Mouse (Mus musculus) mouse embryonic stem cell (cell line): ENCODE data around the gene Cmas.

Experiments used
- in situ Hi-C, 2 experiments: fragments of 300-500 bp; cut with MboI; formaldehyde crosslinking; loops; 1 replicate in 1 of 2; 3 replicates in 1 of 2; pipeline ENCODE4 v1.14.3; 2019 to 2020; ENCODE audit warnings: low sequenced_read_pairs in 2 of 2, low pct_unique_long_range_greater_than_20kb in 1 of 2, mixed read lengths in 1 of 2; ENCODE audit not compliant: unreplicated experiment in 1 of 2

Cmas gene

DNA sequence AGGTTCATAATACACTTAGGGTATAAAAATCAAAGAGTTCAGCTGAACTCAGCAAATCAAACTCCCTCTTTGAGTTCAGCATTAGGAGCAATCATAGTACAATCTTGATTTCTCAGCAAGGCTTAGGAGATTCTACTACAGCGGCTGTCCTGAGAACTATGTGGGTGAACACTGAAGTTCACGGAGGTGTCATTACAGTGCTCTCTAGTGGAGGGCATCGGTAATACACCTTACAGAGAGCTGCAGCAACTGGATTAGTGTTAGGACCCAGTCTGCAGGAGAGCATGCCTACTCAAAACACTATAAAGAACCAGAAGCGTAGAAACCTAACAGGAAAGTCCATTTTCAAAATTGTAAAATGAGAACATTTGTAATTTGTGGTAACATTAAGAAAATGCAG, 28.9 kb downstream of the Cmas start:
- in situ Hi-C loops, result no loop called here

DNA sequence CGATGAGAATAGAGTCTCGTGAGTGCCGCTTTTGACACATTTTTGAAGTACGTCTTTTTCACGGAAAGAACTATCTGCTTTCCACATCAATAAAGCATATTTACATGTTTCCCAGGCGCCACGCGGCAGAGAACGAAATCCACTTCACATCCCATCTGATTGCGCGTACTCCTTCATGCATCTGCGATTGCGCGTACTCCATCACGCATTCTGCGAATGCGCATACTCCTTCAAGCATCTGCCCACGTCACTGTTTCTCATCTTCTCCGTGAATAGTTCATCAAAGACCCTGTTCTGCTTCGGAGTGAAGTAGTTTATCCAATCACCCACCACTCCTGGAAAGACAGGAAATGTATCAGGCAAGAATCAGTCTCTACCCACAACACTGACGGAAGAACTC, 29.6 kb downstream of the Cmas start:
- in situ Hi-C loops, result no loop called here

DNA sequence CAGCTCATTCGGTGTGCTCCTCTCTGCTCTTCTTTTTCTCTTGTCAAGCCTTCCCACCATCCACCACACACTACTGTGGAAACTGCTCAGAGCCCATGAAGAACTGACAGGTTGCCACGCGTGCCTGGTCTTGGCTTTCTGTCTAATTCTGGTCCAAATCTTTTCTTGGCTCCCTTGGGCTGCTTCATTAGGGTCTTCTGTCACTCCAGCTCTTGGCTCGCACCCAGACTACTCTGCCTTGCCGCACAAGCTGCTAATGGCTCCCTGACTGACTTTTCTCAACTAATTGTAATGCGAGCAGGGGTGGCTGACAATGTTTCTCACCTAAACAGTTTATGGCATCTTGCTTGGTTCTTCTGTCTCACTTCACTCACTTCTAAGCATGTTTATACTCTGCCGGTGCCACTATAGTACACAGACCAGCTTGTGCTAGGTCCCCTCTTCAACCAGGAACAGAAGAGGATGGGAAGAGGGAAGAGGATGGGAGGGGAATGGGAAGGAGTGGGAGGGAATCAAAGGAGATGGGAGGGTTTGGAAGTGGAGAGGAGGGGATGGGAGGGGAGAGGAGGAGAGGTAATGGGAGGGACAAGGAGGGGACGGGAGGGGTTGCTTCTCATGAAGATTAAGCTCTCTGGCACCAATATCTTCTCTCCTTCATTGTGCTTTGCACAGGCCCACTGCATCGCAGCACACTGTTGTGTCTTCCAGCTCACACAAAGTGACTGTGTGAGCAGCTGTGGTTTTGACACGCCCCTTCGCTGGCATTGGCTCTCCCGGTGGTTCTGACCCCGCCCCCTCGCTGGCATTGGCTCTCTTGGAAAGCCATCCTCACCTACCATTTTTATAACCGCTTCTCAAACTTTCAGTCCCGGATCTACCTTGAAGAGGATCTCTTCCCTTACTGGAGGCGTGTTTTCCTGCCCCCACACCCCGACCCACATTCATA, 31.8 kb downstream of the Cmas start:
- in situ Hi-C loops, result no loop called here

DNA sequence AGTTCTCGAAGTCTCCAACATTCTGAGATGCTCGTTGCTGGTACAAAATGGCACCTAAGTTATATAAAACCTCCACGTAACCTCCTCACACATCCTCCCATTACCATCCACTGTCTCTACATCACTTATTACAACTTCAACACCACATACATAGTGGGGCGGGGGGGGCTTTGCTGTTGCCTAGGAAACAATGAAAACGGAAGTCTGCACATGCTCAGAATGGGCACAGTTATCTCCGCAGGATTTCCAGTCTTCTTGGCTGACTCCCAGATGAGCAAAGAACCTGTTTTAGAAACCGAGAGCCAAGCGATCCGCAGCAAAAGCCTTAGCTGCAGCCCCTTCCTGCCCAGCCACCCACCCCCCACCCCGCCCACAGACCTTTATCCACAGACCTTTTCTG, 33.2 kb downstream of the Cmas start:
- in situ Hi-C loops, result no loop called here

DNA sequence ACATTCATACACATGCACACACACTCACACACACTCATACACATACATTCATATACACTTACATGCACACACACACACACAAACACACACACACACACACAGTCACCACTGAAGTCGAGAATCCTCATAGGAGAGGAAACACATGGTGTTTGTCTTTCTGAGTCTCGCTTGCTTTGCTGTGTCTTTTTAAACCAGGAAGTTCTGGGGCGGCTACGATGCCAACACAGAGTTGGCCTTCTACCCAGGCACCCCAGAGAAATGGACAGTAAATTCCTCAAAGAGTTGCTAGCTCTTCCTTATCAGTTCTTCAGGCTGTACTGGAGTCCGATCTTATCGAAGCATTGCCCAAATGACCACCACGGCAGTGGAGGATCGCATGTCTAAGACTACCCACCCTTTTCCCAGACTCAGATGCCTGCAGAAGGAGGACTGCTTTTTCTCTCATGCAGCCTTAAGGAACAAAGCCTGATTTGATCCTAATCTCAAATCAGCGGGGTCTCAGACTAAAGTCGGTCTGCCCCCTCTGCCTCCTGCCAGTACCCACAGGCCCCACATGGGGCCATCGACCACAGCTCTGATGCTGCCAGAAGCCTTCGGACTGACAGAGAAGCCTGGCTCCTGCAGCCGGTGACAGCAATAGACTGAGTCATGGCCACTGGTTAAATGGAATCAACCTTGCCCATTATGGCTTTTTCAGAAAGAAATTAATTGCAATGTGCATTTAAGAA, 35.9 kb downstream of the Cmas start:
- in situ Hi-C loops, result no loop called here

DNA sequence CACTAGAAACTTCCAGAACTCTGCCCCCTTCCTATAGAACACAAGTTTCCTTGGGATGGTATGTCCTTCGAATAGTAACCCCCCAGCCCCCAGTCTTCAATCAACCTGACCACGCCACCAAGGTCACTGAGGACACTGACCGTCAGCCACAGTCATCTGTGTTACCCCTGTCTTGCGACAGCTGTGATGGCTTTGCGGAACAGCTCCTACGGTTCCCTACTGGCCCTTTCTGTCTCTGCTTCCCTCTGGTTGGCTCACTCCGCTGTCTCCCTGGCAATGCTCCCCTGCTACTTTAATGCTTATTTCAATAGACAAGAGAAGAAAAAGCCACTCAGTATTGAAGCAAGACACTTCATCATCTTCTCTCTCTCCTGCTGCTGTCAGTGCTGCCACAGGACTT, 37.0 kb downstream of the Cmas start:
- in situ Hi-C loops, result no loop called here

DNA sequence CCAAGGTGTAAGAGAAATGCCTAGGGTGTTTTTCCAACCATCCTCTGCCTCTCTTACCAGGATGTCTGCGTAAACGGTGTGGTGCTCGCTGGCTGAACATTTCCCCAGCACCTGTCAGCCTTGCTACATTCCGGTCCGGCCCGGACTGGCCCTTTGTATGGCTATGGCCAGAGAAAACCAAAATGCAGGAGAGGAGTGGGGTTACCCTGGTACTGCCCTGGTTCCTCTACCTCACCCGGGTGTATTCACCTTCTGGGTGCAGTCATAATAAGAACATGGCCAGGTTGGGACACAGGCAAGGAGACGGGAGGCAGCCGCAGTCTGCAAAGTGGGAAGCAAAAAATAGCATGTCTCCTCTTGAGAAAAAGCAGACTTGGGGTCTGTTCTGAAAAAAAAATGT, 38.6 kb downstream of the Cmas start:
- in situ Hi-C loops, result no loop called here

DNA sequence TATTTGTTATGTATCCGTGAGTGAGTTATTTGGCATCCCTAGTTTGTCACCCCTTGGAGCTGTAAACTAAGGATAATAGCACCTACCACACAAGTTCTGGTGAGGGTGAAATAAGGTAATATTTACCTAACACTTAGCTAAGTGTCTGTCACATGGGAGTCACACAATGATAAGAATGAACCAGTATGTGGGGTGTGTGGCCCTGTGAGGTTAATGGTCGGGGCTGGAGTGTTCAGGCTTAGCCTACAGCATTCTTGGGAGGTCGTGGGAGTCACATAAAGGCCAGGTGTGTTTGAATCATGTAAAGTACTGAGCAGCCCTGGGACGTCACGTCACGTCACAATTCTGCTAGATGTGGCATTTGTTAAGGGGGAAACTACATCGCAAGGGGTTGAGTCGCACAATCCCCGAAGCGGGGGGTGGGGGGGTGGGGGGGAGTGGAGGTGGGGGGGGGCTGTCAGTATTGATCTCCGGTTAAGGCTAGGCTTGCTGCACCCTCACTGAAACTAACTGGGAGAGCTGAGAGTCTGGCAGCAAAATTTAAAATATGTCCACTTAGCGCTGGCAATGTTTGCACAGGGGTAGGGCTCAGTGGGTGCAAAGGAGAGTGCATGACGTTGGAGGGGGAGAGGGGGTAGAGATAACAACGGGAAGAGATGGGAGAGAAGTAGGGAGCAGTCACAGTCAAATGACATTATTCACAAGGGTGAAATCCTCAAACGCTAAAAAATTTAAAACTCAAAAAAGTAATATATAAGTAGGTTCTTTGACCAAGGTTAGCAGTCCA, 39.4 kb downstream of the Cmas start:
- in situ Hi-C loops, result no loop called here

DNA sequence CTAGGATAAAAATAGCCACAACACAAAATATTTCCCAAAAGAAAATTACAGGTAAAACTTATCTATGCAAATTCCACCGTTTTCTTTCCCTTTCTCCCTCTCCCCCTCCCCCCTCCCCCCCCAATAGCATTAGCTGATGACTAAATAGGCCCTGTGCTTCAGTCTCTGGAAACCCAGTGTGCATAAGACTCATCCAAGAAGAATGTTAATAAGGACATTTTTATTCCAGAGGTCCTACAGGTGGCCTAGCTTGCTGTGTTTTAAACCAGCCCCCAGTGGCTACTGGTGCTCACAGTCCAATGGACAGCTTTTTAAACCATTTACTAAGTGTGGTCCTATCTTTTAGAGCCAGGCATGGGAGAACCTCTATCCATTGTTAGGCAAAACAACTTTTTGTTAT, 41.5 kb downstream of the Cmas start:
- in situ Hi-C loops, result no loop called here

DNA sequence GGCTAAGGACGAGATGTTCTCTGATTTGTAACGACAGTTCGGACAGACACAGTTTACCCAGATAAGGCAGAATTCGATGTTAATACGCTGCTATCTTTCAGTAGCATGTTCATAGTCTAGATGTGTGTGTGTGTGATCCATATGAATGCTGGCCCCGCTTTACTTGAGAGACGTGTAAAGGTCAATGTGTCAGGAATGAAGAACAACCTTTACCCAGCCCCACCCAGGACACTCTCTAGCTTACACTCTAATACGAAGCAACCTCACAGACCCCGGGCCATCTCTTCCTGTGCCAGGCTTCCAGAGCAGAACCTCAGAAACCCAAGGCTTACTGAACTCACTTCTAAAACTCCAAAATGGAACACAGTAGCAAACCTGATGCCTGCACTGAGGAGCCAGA, 42.4 kb downstream of the Cmas start:
- in situ Hi-C loops, result no loop called here

DNA sequence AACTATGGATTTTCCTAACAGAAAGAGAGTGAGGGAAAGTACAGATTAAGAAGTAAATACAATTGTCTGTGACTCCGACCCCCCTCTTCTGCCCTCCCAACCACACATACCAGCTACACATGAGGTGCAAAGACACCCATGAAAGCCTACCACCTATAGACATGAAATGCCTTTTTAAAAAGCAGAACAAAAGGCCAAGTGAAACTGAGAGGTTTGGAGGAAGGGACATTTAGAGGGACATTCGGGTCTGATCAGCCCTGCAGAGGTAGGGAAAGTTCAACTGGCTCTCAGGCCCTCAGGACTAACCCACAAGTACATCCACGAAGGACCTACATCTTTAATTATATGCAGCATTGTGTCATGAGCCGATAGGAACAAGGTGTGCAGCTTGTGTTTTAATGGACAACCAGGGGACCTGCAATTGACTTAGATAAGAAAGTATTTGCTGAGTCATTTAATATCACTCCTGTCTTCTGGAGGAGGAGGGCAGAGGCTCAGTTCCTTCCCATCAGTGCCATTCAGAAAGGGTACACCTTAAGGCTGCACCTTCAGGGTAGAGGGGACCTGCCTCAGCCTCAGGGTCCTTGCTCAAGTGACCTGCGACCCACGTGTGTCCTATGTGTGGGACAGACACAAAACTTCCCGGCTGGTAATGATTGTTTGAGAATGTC, 43.4 kb downstream of the Cmas start:
- in situ Hi-C loops, result no loop called here

DNA sequence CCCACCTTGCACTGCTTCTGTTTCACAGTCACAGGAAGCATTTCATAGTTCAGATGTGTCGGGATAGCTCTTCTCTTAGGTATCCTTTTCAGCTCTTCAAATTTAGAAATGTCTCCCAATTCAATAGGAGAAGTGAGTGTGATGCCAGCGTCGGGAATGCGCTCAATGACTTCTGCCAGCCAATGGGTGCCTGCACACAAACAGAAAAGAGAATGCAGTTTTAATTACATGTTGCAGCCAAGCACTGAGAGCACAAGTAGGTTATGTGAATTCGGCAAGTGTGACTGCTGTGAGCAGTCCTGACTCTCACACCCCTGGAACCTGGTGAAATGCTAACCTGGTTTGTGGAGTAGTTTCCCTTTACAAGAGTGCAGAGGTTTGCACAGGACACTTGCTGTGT, 45.2 kb downstream of the Cmas start:
- in situ Hi-C loops, result no loop called here

DNA sequence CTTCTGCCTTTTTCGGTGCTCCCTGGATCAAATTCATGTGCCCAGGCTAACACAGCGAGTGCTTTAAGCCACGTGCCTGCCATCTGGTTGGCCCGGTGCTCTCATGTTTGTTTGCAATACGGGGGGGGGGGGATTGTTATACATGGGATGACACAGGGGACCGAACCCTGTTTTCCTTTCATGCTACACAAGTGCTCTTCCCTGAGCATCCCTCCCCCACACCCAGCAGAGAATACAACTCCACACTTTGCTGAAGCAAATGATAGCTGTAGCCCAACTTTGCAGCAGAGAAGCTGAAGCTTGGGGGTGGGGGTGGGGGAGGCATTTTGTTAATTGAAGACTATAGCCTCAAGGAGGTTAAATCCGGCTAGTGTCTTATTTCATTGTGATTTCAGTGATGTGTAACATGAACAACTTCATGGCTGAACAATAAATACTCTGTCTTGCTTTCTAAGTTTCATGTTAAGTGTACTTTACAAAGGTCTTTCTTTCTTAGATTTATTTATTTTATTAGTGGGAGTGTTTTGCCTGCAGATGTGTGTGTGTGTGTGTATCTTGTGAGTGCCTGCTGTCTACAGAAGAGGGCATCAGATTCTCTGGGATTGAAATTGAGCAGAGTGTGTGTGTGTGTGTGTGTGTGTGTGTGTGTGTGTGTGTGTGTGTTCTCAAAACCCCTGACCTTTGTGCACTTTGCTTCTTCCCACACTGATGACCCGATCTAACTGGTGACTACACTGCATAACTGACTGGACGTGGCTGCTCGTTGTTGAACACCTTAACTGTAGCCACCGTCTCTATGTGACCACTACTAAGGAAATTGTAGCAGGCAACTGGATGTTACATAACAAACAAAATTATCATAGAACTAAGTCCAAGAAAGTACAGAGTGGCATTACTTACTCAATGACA, 46.4 kb downstream of the Cmas start:
- in situ Hi-C loops, result no loop called here

DNA sequence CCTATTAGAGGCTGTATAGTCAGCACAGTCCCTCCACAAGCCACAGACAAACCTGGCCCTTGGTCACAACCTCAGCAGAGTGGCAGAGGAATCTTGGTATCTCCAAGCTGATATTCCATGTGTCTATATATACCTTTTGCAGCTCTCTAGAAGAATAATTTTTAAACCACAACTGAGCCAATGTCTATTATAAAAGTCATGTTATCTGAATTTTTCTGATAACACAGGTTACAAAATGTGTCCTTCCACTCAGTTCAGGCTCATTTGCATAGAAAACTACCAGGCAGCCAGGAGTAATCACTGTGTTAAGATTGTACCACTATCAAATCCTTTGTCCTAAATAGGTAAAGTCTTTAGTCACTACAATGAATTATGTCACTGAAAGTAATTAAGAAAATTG, 47.9 kb downstream of the Cmas start, which contains the start of gene Sult6b2:
Gene Sult6b2, minus strand, starts transcription at position 101 of the 400 bp plus-strand sequence.
- in situ Hi-C loops, result no loop called here

DNA sequence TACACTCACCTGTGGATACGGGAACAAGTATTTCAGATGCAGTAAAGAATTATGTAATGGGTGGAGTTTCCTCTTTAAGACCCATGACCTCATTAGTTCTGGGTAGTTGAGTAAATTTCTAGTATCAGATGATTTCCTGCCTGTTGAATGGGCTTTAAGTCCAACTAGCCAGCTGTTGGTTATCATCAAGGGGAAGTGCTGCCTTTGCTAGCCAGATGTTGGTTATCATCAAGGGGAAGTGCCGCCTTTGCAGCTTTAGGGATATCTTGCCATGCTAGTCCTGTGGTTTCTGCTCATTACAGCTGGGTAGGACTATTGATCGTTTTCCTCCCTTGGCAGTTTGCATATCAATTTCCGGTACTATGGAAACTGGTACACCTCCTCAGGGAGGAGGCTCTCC, 49.8 kb downstream of the Cmas start:
- in situ Hi-C loops, result no loop called here

DNA sequence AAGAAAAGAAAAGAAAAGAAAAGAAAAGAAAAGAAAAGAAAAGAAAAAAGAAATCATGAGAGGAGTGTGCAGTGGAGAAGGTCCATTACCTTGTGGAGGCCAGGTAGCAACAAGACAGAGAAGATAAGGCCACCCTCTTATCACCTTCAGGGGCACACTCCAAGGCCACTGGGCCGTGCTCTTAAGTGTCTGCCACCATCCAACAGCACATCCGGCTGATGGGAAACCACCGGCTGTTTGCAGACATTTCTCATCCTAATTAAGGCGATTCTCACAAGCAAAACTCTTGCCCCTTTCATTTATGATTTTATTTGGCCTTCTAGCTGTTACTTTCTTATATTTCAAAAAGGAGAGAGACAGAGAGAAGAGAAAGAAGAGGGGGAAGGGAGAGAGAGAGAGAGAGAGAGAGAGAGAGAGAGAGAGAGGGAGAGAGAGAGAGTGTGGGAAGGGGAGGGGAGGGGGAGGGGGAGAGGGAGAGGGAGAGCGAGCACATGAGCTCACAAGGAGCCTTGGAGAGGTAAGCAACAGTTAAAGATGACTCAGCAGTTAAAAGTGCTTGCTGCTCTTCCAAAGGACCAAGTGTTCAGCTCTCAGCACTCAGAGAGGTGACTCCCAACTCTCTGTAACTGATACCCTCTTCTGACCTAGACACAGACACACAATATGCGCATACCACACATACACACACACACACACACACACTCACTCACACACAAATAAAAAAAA, 53.0 kb downstream of the Cmas start:
- in situ Hi-C loops, result no loop called here

DNA sequence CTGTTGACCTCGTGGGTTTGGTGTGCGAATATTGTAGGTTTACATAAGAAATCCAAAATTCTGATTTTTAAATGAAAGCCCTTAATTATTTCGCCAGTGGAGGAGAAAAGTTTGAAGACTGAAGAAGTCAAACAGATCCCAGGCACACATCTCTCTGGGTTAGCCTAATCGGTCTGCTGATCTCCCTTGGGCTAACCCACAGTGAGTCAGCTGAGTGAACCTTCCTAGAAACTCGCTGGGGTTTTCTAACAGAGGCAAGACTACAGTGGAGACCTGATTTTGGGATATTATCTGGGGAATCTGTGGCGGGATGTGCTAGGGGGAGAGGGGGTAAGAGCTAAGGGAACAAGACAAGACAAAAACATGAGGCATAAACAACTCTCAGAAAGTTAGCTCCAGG, 53.8 kb downstream of the Cmas start:
- in situ Hi-C loops, result no loop called here
